Comparison of ENCODE assay signal across 27 mouse cellular contexts in genomic region chr12:16730196-16730595, GRCm38 (mm10).
DNase-seq lines count a peak whose midpoint lies in the region; ATAC-seq and TF ChIP-seq lines count a peak whose summit lies in the region.
"Had no signal": no experiment of that assay in that cellular context is flagged by ENCODE, and none has a peak within 500 bp of the region (broad histone marks: within the 10 kb centered on the region; RNA-seq: fewer than 3 reads in every experiment).

No protein-coding gene starts in this region.

- no peak for DNase-seq in forebrain, embryonic 10.5 days (ENCODE audit: extremely low spot score, low spot score)
- DNase-seq in forebrain, postnatal 0 days, result no peak
- no peak for DNase-seq in kidney, postnatal 36 days
- peak; percentile 70 for DNase-seq in adrenal gland, postnatal 10 days
- no peak for DNase-seq in embryo, embryonic 11 days
- DNase-seq: cerebellum, adult 18-20 months; cerebellum, postnatal 14 days; gastrocnemius, postnatal 25 days; heart, adult 11 months; heart, postnatal 4 days; kidney, adult 11 months; kidney, postnatal 14 days; lung, embryonic 14.5 days; lung, postnatal 14 days; right cerebral cortex, postnatal 4 days; thymus, adult 2 months; thymus, postnatal 36 days had no signal

- no peak for ATAC-seq in forebrain, postnatal 0 days
- no peak for ATAC-seq in kidney, embryonic 16.5 days (ENCODE audit: low FRiP score, low TSS enrichment)
- ATAC-seq in limb, embryonic 12.5 days (ENCODE audit: insufficient number of reproducible peaks, insufficient read depth, low FRiP score, low TSS enrichment, low read depth), result no peak
- ATAC-seq: forebrain, embryonic 13.5 days; midbrain, embryonic 16.5 days had no signal

- 90% methylated on average over 11 of the region's 11 CpGs for WGBS in forebrain, embryonic 10.5 days
- 94% methylated on average over 11 of the region's 11 CpGs for WGBS in forebrain, postnatal 0 days
- WGBS in kidney, embryonic 16.5 days, result 73% methylated on average over 11 of the region's 11 CpGs
- 81% methylated on average over 11 of the region's 11 CpGs for WGBS in limb, embryonic 12.5 days

- peak overlapping the region; percentile 35; the same call in 1 of the 2 replicates for H3K27ac ChIP-seq in forebrain, embryonic 10.5 days
- no peak overlapping the region for H3K27ac ChIP-seq in forebrain, postnatal 0 days (ENCODE audit: low read depth, low read length)
- H3K27ac ChIP-seq in kidney, embryonic 16.5 days (ENCODE audit: low read length), result peak overlapping the region; percentile 74
- peak overlapping the region; percentile 17; the same call in 1 of the 2 replicates for H3K27ac ChIP-seq in limb, embryonic 12.5 days
- H3K27ac ChIP-seq: embryonic facial prominence, embryonic 15.5 days; forebrain, embryonic 13.5 days; hindbrain, embryonic 13.5 days; liver, embryonic 15.5 days had no signal

- H3K4me2 ChIP-seq in forebrain, postnatal 0 days (ENCODE audit: low read depth), result no peak overlapping the region
- H3K4me2 ChIP-seq in kidney, embryonic 16.5 days (replicated peaks; ENCODE audit: low read depth, low read length), result no peak overlapping the region
- no peak overlapping the region for H3K4me2 ChIP-seq in limb, embryonic 12.5 days
- H3K4me2 ChIP-seq: embryonic facial prominence, embryonic 15.5 days; forebrain, embryonic 13.5 days; heart, embryonic 11.5 days; hindbrain, embryonic 13.5 days; liver, embryonic 15.5 days; lung, embryonic 14.5 days had no signal

- peaks cover 60% of the 10 kb centered on the region for H3K36me3 ChIP-seq in forebrain, embryonic 10.5 days (replicated peaks)
- no peaks in the 10 kb centered on the region for H3K36me3 ChIP-seq in forebrain, postnatal 0 days (ENCODE audit: insufficient read depth)
- no peaks in the 10 kb centered on the region for H3K36me3 ChIP-seq in kidney, embryonic 16.5 days (ENCODE audit: insufficient read depth, low read length)
- no peaks in the 10 kb centered on the region for H3K36me3 ChIP-seq in limb, embryonic 12.5 days
- H3K36me3 ChIP-seq: embryonic facial prominence, embryonic 15.5 days; G1E; hindbrain, embryonic 13.5 days; liver, embryonic 15.5 days had no signal

- no peaks in the 10 kb centered on the region for H3K9me3 ChIP-seq in forebrain, embryonic 10.5 days
- H3K9me3 ChIP-seq in forebrain, postnatal 0 days (ENCODE audit: low read length), result no peaks in the 10 kb centered on the region
- no peaks in the 10 kb centered on the region for H3K9me3 ChIP-seq in kidney, embryonic 16.5 days (ENCODE audit: low read length)
- H3K9me3 ChIP-seq in limb, embryonic 12.5 days, result no peaks in the 10 kb centered on the region
- H3K9me3 ChIP-seq: embryonic facial prominence, embryonic 10.5 days; embryonic facial prominence, embryonic 15.5 days; forebrain, embryonic 13.5 days; G1E; hindbrain, embryonic 13.5 days; liver, embryonic 15.5 days had no signal

- peaks cover 46% of the 10 kb centered on the region for H3K4me1 ChIP-seq in forebrain, embryonic 10.5 days
- H3K4me1 ChIP-seq in forebrain, postnatal 0 days (ENCODE audit: insufficient read depth), result no peaks in the 10 kb centered on the region
- peaks cover 22% of the 10 kb centered on the region for H3K4me1 ChIP-seq in kidney, embryonic 16.5 days (ENCODE audit: insufficient read depth, low read length)
- peaks cover 24% of the 10 kb centered on the region for H3K4me1 ChIP-seq in limb, embryonic 12.5 days (replicated peaks)
- H3K4me1 ChIP-seq: embryonic facial prominence, embryonic 15.5 days had no signal

- 0 out of 2 replicates have a peak, but pooled peaks cover 4% of the 10 kb centered on the region for H3K27me3 ChIP-seq in forebrain, embryonic 10.5 days (ENCODE audit: poor library complexity, severe bottlenecking)
- H3K27me3 ChIP-seq in forebrain, postnatal 0 days (ENCODE audit: insufficient read depth, low read length), result no peaks in the 10 kb centered on the region
- no peaks in the 10 kb centered on the region for H3K27me3 ChIP-seq in kidney, embryonic 16.5 days (ENCODE audit: insufficient read depth, low read length)
- no peaks in the 10 kb centered on the region for H3K27me3 ChIP-seq in limb, embryonic 12.5 days
- H3K27me3 ChIP-seq: embryonic facial prominence, embryonic 15.5 days; forebrain, embryonic 13.5 days; hindbrain, embryonic 13.5 days; liver, embryonic 15.5 days had no signal

- no peak overlapping the region for H3K9ac ChIP-seq in forebrain, postnatal 0 days
- no peak overlapping the region for H3K9ac ChIP-seq in kidney, embryonic 16.5 days (replicated peaks; ENCODE audit: low read length)
- no peak overlapping the region for H3K9ac ChIP-seq in limb, embryonic 12.5 days (replicated peaks)
- H3K9ac ChIP-seq: embryonic facial prominence, embryonic 15.5 days; forebrain, embryonic 13.5 days; hindbrain, embryonic 13.5 days; liver, embryonic 15.5 days; lung, embryonic 14.5 days had no signal

- no peak for TF ChIP-seq CTCF in forebrain, postnatal 0 days (IDR thresholded peaks at IDR 0.05; ENCODE audit: low read depth)

- no peak overlapping the region for H3K4me3 ChIP-seq in forebrain, embryonic 10.5 days
- H3K4me3 ChIP-seq in forebrain, postnatal 0 days (ENCODE audit: low read depth, low read length), result no peak overlapping the region
- H3K4me3 ChIP-seq in kidney, embryonic 16.5 days (ENCODE audit: low read length), result no peak overlapping the region
- no peak overlapping the region for H3K4me3 ChIP-seq in limb, embryonic 12.5 days (replicated peaks)
- H3K4me3 ChIP-seq: embryonic facial prominence, embryonic 10.5 days; embryonic facial prominence, embryonic 15.5 days; forebrain, embryonic 13.5 days; hindbrain, embryonic 13.5 days; liver, embryonic 15.5 days had no signal
